Mouse (Mus musculus): ENCODE results near the gene Gm44579.

GRCm38 (mm10) chr15:98154146-98154545 is 66.6 kb downstream of the Gm44579 start:
- TF ChIP-seq CTCF (IDR thresholded peaks at IDR 0.05; ENCODE audit: control insufficient read depth, insufficient read depth, insufficient read length) (no peak), MAX (IDR thresholded peaks at IDR 0.05) (no peak), MYOG (IDR thresholded peaks at IDR 0.05; ENCODE audit: control insufficient read depth, extremely low read depth, insufficient read length) (no peak), USF1 (IDR thresholded peaks at IDR 0.05; ENCODE audit: low read depth) (no peak), MYOD1 (IDR thresholded peaks at IDR 0.05; ENCODE audit: control insufficient read depth, insufficient read length, low read depth) (no peak)

Data from C2C12 (cell line).